Mouse (Mus musculus): ENCODE results near the gene Gsto1. TPM values are rescaled to one million over a fixed set of nuclear protein-coding genes. Genes with fewer than 3 reads are reported as not detected.
A peak's percentile ranks its signal among the peaks of the same experiment; 100 is the strongest.
"Not testable (repeated sequence)": the region's sequence is repeated elsewhere in the genome, so short reads cannot be mapped to it uniquely, and the experiment has no call there.

Gene Gsto1
- polyA plus RNA-seq, 1 experiment from 2014 or later, result 96.7 TPM

DNA sequence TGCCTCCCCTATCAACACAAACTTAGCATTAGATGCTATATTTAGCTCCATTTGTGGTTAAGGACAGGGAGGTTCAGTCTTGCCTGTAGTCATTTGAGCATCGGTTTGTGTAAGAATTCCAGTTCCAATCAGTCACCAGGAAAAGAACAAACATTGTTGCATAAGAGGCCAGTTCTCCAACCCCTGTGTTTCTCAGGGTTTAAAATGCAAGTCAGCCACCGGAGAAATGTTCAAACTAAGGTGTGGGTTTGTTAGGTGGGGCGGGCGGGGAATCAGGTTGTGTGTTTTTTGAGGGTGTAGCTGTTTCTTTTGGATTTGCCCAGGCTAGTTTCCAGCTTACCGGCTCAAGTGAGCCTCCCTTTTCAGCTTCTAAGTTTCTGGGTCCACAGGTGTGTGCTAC, 20.2 kb upstream of the Gsto1 start:
- Histone ChIP-seq H3K27ac (no peak overlapping the region), H3K9ac (no peak overlapping the region), H3K4me1 (peaks cover 11% of the 10 kb centered on the region; the same call in 1 of the 2 replicates), H3K27me3 (peaks cover 24% of the 10 kb centered on the region), H3K4me2 (no peak overlapping the region), H3K9me3 (no peaks in the 10 kb centered on the region), H3K4me3 (no peak overlapping the region), H3K36me3 (no peaks in the 10 kb centered on the region)
- no peak for ATAC-seq (ENCODE audit: borderline replicate concordance, extremely low read depth, low FRiP score, low TSS enrichment)
- 75% methylated on average over 5 of the region's 5 CpGs for WGBS

DNA sequence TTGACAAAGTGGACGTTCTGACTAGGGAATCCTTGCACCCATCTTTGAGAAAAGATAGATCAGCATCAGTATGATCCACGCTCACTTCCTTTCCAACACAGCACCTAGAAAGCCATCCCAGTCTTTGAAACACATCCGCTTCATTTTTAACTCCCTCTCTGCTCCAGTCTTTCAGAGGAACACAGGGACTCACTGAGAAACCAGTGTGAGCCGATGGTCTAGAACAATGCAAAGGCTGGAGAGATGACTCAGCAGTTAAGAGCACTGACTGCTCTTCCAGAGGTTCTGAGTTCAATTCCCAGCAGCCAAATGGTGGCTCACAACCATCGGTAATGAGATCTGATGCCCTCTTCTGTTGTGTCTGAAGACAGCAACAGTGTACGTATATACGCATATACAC, 19.0 kb upstream of the Gsto1 start:
- 81% methylated on average over 7 of the region's 7 CpGs for WGBS
- Histone ChIP-seq H3K4me3 (no peak overlapping the region), H3K27me3 (peaks cover 24% of the 10 kb centered on the region), H3K9me3 (no peaks in the 10 kb centered on the region), H3K27ac (no peak overlapping the region), H3K36me3 (no peaks in the 10 kb centered on the region), H3K4me2 (no peak overlapping the region), H3K4me1 (peaks cover 11% of the 10 kb centered on the region; the same call in 1 of the 2 replicates), H3K9ac (no peak overlapping the region)
- ATAC-seq (ENCODE audit: borderline replicate concordance, extremely low read depth, low FRiP score, low TSS enrichment), result no peak

DNA sequence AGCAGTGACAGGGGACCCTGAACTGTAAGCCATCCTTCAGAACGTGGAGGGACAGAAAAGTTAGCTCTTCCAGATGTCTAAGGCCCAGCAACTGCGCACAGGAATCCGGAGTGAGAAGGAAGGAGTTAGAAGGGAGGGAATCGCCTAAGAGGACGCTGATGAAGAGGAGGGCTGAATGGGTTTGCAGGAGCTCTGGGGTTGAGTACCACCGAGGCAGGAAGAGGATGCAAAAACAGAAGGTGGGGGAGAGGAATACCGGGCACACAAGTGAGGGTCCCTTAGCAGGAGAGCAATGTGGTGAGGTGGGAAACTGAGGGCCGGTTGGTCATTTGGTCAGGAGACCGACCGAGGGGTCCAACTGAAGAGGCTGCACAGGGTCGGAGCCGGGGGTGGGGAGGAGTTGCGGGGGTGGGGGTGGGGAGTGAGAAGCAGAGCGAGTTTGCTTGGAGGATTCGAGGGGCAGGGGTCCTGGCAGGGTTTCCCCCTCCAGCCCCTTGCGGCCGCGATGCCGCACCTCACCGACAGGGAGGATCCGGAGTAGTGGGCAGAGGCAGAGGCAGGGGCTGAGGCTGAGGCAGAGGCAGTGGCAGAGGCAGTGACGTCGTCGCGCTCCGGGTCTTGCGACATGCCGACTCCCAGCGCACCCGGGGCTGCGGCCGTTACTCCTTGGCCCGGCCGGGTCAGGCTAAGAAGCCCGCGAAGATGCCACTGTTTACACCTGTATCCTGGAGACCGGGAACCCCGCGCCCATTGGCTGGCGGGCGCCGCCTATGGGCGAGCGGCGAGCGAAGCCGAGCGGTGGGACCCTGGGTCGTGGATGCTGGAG, 17.9 kb upstream of the Gsto1 start:
- 0 out of 2 replicates have a peak overlapping the region, but pooled peaks have one; percentile 24 for H3K9ac ChIP-seq
- WGBS, result 3% methylated on average over 49 of the region's 49 CpGs

DNA sequence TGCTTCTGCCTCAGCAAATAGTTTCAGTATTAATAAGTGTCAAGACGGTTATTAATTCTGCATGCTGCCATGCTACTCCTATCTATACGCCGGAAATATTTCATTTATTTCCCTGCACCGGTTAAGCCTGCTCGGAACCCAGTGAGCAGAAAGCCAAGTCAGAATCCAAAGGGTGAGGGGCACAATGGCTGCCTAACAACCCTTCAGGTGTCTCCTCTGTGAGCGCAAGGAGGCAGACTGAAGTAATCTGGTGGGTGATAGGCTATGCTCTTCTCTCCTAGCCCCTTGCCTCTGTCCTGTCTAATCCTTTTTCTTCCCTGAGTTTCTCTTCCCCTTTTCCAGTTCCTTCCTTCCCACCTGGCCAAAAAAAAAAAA, 17.3 kb upstream of the Gsto1 start:
- Histone ChIP-seq H3K4me2 (peak overlapping the region; percentile 94), H3K27ac (no peak overlapping the region), H3K9me3 (no peaks in the 10 kb centered on the region), H3K27me3 (peaks cover 24% of the 10 kb centered on the region), H3K9ac (0 out of 2 replicates have a peak overlapping the region, but pooled peaks have one; percentile 24), H3K4me1 (peaks cover 11% of the 10 kb centered on the region; the same call in 1 of the 2 replicates), H3K4me3 (peak overlapping the region; percentile 45), H3K36me3 (no peaks in the 10 kb centered on the region)
- under 1% methylated on average over 6 of the region's 6 CpGs for WGBS
- no peak for ATAC-seq (ENCODE audit: borderline replicate concordance, extremely low read depth, low FRiP score, low TSS enrichment)

More for the DNA sequence above, 17.9 kb upstream of the Gsto1 start:
- Histone ChIP-seq H3K27ac (no peak overlapping the region), H3K4me2 (peak overlapping the region; percentile 94), H3K4me1 (peaks cover 11% of the 10 kb centered on the region; the same call in 1 of the 2 replicates), H3K9me3 (no peaks in the 10 kb centered on the region), H3K36me3 (no peaks in the 10 kb centered on the region), H3K4me3 (peak overlapping the region; percentile 45), H3K27me3 (peaks cover 24% of the 10 kb centered on the region)
- ATAC-seq (ENCODE audit: borderline replicate concordance, extremely low read depth, low FRiP score, low TSS enrichment), result peak; percentile 82

DNA sequence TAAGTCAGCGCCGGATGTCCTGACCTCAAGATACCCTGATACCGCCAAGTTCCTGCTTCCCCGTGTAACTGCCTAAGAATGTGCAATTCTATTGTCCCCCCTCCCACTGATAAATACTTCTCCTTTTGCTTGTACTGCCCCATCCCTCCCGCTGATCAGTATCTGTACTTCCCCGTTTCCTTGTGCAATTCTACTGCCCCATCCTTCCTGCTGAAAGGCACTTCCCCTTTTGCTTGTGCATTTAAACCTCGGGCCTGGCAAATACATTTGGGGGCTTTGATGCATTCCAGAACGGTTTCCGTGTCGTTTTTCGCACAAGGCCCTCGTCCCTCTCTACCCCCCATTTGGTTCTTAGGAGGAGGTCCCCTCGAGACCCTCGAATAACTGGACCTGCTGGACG, 13.5 kb upstream of the Gsto1 start:
- H3K9ac ChIP-seq; H3K9me3 ChIP-seq; ATAC-seq (ENCODE audit: borderline replicate concordance, extremely low read depth, low FRiP score, low TSS enrichment); H3K4me3 ChIP-seq; H3K36me3 ChIP-seq; H3K4me2 ChIP-seq; H3K27ac ChIP-seq: not testable (repeated sequence)
- Histone ChIP-seq H3K27me3 (peaks cover 24% of the 10 kb centered on the region), H3K4me1 (peaks cover 11% of the 10 kb centered on the region; the same call in 1 of the 2 replicates)
- WGBS, result 74% methylated on average over 15 of the region's 15 CpGs

DNA sequence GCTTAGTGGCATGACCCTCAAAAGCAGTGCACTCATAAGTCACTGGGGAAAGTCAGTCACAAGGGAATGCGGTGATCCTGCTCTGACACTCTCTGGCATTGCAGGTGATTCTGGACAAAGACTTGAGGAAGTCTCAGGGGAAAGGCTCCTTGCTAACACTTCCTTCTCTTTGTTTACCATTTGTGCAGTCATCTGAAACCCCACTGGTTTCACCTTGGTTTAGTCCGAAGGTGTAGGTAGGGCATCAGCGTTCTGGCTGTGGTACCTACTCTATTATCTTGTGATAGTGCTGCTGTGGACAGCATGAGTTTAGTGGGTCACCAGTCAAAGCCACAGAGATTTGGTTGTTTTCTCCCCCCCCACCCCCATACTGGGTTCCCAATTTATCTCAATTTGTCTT, 5.0 kb upstream of the Gsto1 start:
- H3K4me2 ChIP-seq, result no peak overlapping the region
- no peaks in the 10 kb centered on the region for H3K36me3 ChIP-seq
- H3K9ac ChIP-seq, result no peak overlapping the region
- H3K9me3 ChIP-seq, result no peaks in the 10 kb centered on the region
- H3K27ac ChIP-seq, result no peak overlapping the region
- H3K4me3 ChIP-seq, result no peak overlapping the region
- ATAC-seq (ENCODE audit: borderline replicate concordance, extremely low read depth, low FRiP score, low TSS enrichment), result no peak
- H3K4me1 ChIP-seq, result peaks cover 10% of the 10 kb centered on the region; the same call in 1 of the 2 replicates
- H3K27me3 ChIP-seq, result no peaks in the 10 kb centered on the region
- WGBS, result 84% methylated on average over 3 of the region's 3 CpGs

DNA sequence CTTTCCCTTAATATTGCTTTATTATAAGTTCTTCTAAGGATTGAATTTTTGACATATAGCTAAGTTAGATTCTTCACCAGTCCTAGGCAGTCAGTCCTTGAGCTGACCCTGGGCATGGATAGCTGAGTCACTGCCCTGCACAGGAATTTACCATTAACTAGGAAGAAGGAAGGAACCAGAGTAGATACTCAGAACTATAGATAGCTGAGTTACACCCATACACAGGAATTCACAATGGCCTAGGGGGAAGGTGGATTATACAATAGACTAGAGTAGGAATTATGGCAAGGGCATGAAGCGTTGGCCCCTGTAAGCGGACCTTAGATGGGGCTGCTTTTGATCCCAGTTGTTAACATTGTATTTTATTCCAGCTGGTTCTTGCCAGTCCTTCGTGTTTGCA, 2.6 kb upstream of the Gsto1 start:
- not testable (repeated sequence) for H3K4me3 ChIP-seq; H3K4me2 ChIP-seq; H3K36me3 ChIP-seq; H3K27me3 ChIP-seq; H3K9me3 ChIP-seq; H3K27ac ChIP-seq; H3K9ac ChIP-seq; ATAC-seq (ENCODE audit: borderline replicate concordance, extremely low read depth, low FRiP score, low TSS enrichment)
- 77% methylated on average over 3 of the region's 3 CpGs for WGBS
- peaks cover 15% of the 10 kb centered on the region; the same call in 1 of the 2 replicates for H3K4me1 ChIP-seq

DNA sequence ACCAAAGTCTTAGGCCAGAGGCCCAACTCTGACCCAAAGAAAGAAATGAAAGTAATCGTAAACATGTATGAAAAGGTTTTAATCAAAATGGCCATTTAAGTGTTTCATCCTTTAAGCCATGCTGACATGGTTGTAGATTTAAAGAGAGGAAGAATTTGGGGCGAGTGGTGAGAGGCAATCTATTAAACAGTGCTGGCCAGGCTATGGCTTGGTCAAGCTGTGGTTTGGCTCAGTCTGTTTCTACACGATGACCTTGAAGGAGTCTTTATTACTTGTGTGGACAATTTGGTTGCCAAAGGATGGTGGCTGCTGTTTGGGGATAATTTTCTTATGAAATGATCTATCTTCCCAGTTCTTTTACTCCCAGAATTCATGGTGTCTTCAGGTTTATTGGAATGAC, 1.7 kb upstream of the Gsto1 start:
- Histone ChIP-seq H3K4me3 (no peak overlapping the region), H3K27me3 (peaks cover 4% of the 10 kb centered on the region; the same call in 1 of the 2 replicates), H3K4me2 (no peak overlapping the region), H3K27ac (no peak overlapping the region), H3K4me1 (peaks cover 15% of the 10 kb centered on the region; the same call in 1 of the 2 replicates), H3K9ac (no peak overlapping the region), H3K36me3 (no peaks in the 10 kb centered on the region), H3K9me3 (no peaks in the 10 kb centered on the region)
- 81% methylated on average over 3 of the region's 3 CpGs for WGBS
- no peak for ATAC-seq (ENCODE audit: borderline replicate concordance, extremely low read depth, low FRiP score, low TSS enrichment)

DNA sequence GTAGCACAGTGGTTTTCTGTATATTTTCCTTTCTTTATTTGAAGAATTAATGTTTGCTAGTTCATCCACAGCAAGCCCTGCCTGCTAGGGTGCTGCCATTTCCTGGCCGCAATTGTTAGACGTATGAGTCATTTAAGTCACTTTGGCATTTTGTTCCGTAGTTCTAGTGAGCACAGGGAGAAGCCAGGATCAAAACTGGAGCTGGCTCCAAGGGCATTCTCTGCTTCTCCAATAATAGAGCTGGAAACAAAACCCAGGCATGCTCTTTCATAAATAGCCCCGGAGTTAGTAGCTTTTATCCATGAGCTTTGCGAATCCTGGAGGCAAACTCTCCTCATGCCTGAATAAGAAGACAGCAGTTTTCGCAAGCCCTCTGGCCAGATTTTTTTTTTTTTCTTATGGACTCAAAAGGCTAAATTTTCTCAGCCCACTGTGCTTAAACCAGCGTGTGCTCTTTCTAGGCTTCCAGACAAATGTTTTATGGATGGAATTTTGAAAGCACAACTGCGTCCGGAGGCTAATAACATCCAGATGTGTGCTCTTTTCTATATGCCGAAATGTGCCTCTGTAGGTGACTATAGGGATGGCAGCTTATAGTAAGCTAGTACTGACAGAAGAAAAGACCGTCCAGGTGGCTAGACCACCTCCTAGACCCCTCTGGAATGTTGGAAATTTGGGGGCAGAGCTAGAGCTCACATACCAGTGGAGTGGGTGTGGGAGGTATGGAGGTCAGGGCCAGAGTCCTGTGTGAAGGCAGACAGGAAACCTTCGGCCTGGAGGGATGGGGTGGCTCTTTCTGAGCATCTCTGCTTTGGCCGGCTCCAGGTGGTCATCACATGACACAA, 597 bp upstream of the Gsto1 start:
- 14% methylated on average over 13 of the region's 13 CpGs for WGBS
- H3K9ac ChIP-seq, result peak overlapping the region; percentile 50
- no peak overlapping the region for H3K27ac ChIP-seq

DNA sequence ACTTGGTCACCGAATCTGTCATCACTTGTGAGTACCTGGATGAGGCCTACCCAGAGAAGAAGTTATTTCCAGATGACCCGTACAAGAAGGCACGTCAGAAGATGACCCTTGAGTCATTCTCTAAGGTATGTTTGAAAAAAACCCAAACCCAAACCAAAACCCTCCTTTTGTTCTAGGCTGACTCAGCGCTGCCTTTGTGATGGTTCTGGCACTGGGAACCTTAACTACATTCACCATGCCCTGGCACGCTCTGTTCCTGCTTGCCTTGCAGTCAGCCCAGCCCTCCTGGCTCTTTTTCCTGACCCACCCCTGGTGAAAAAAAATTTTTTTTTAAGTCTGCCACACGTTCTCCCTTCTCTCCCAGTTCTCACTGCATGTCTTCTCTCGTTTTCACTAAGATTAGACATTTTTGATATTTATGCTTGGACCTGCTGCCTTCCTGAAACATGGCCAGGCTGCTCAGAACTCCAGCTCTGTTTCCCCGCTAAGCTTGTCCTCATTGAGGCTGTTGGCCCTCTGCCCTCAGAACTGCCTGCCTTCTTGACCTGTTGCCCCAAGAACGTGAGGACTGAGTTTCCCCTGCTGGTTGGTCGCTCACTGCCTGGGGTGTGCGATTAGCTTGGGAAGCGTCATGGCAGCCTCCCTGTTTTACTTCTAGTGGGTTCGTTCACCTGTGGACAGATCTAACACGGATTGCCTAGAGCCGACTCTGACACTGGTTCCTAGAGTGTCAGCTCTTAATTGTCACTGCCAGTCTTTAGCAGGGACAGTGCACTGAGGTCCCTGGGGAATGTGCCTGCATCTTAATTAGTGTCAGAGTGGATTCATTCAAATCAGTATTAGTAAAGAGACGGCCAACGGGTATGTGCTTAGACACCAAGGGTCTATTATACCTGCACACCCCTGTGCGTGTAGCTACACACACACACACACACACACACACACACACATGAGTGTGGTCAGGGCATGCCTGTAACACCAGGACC, 3.5 kb downstream of the Gsto1 start:
- no peak for ATAC-seq (ENCODE audit: borderline replicate concordance, extremely low read depth, low FRiP score, low TSS enrichment)

More for the DNA sequence above, 597 bp upstream of the Gsto1 start:
- Histone ChIP-seq H3K4me2 (peak overlapping the region; percentile 98), H3K36me3 (no peaks in the 10 kb centered on the region), H3K4me1 (peaks cover 15% of the 10 kb centered on the region; the same call in 1 of the 2 replicates), H3K9me3 (no peaks in the 10 kb centered on the region), H3K27me3 (peaks cover 4% of the 10 kb centered on the region; the same call in 1 of the 2 replicates), H3K4me3 (peak overlapping the region; percentile 59)
- peak; percentile 44 for ATAC-seq (ENCODE audit: borderline replicate concordance, extremely low read depth, low FRiP score, low TSS enrichment)

DNA sequence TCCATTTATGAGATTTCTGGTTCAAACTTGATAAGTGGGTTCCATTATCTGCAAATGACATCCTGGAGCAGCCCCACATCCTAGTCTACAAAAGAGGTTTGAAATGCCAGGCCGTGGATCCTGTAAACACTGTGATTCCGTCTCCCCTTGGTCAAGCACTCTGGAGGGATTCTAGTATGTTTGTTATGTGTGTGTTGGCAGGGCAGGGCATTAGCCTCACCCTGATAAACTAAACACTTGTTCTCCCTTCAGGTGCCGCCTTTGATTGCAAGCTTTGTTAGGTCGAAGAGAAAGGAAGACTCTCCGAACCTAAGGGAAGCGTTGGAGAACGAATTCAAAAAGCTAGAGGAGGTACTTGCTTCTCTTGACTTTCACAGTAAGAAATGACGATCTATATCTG, 4.4 kb downstream of the Gsto1 start:
- Histone ChIP-seq H3K36me3 (no peaks in the 10 kb centered on the region; the same call in 1 of the 2 replicates), H3K4me3 (no peak overlapping the region), H3K27ac (no peak overlapping the region), H3K9ac (no peak overlapping the region), H3K4me2 (no peak overlapping the region), H3K9me3 (no peaks in the 10 kb centered on the region), H3K4me1 (peaks cover 10% of the 10 kb centered on the region; the same call in 1 of the 2 replicates), H3K27me3 (peaks cover 4% of the 10 kb centered on the region; the same call in 1 of the 2 replicates)
- no peak for ATAC-seq (ENCODE audit: borderline replicate concordance, extremely low read depth, low FRiP score, low TSS enrichment)
- WGBS, result 77% methylated on average over 8 of the region's 8 CpGs

More for the DNA sequence above, 3.5 kb downstream of the Gsto1 start:
- H3K4me2 ChIP-seq, result no peak overlapping the region
- H3K4me1 ChIP-seq, result peaks cover 15% of the 10 kb centered on the region; the same call in 1 of the 2 replicates
- H3K36me3 ChIP-seq, result no peaks in the 10 kb centered on the region; the same call in 1 of the 2 replicates
- peaks cover 4% of the 10 kb centered on the region; the same call in 1 of the 2 replicates for H3K27me3 ChIP-seq
- WGBS, result 67% methylated on average over 18 of the region's 18 CpGs
- H3K9ac ChIP-seq, result no peak overlapping the region
- H3K4me3 ChIP-seq, result no peak overlapping the region
- no peak overlapping the region for H3K27ac ChIP-seq
- H3K9me3 ChIP-seq, result no peaks in the 10 kb centered on the region
